Mouse (Mus musculus): ENCODE measurements around the gene Snapc2. TPM values are rescaled to one million over a fixed set of nuclear protein-coding genes. Genes with fewer than 3 reads are reported as not detected.

Snapc2 gene
- 36.5 and 40.7 TPM in 2 replicates for polyA plus RNA-seq (2012; rRNA removed; ENCODE audit: low replicate concordance)

GRCm38 (mm10) chr8:4252934-4253841 lies at the start of gene Snapc2:
Gene Snapc2 (plus strand): TSS chr8:4253080.

GRCm38 (mm10) chr8:4216791-4217621 lies 35.9 kb upstream of the Snapc2 start, which contains the start of gene Prr36:
Gene Prr36 (minus strand): TSS chr8:4217459.

DNA sequence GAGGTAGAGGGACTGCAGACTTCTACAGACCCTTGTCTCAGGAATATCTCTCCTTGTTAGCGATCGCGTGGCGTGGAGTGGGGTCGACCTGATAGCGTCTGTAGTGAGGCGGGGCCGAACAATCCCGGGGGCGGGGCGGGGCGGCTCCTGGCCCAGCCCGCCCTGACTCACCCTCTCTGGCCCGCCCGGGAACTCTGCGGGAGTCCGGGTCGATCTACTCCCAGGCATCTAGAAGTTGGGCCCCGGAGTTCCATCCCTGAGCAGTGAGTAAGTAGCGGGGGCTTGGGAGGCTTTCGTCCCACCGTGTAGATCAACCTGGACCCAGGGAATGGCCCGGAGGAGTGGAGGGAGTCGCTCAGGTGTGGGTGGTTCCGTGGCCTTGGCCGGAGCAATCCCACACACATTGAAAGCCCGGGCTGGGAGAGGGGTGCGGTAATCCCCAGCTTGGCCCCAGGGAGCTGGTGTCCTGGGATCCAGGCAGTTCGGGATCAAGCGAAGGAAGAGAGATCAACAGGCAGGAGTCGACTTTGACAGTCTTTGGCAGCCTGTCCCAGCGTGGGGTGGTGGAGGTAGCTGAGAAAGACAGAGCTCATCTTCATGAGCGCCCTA lies 26.0 kb upstream of the Snapc2 start, which contains the start of gene Lrrc8e:
Gene Lrrc8e, plus strand, starts transcription at position 89 of the 609 bp plus-strand sequence.

GRCm38 (mm10) chr8:4238434-4239192 lies 14.3 kb upstream of the Snapc2 start, which contains the start of the genes Map2k7 and Gm49320:
Gene Map2k7 (plus strand): TSS chr8:4238740.
Gene Gm49320 (plus strand): TSS chr8:4238865.

DNA sequence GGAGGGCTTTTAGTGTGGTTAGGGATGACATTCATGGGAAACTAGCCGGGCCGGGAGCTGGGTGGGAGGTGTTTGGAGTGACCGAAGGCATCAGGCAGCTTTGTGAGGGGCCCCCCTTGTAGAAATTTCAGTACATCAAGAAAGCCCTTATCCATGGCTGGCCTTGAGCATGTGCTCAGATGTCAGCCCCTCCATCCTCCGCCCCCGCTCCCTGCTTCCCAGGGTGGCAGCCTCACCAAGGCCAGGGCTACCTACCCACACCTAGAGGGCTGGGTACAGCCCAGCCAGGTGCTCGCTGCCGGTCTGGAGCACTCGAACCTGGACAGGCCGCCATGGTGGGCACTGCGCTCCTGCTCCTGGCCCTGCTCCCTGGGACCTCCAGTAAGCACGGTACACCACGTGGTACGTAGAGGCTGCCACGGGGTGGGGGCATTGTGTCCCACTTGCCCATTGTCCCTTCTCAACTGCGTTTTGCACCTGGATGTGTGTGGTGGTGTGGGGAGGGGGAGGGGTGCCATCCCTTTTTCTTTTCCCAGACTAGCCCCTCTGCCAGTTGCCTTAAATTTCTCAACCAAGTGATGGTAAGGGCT lies 4.8 kb upstream of the Snapc2 start, which contains the start of gene Tgfbr3l:
Gene Tgfbr3l, plus strand, starts transcription at position 264 of the 590 bp plus-strand sequence.

GRCm38 (mm10) chr8:4259125-4259804 lies 6.4 kb downstream of the Snapc2 start, which contains the start of gene Ctxn1:
Gene Ctxn1 (minus strand): TSS chr8:4259274.

GRCm38 (mm10) chr8:4275275-4276110 lies 22.6 kb downstream of the Snapc2 start, which contains the start of gene Timm44:
Gene Timm44 (minus strand): TSS chr8:4275913.

Other genes starting within 250 kb of the Snapc2 start
- gene Cd209f, start 147.2 kb upstream of the Snapc2 start, polyA plus RNA-seq (2012; rRNA removed; ENCODE audit: low replicate concordance) = 66.9 and 109 TPM in 2 replicates
- gene Cd209g, start 119.0 kb upstream of the Snapc2 start, polyA plus RNA-seq (2012; rRNA removed; ENCODE audit: low replicate concordance) = 86.2 and 103 TPM in 2 replicates
- gene Evi5l, start 86.5 kb upstream of the Snapc2 start, polyA plus RNA-seq (2012; rRNA removed; ENCODE audit: low replicate concordance) = 24.4 and 36.5 TPM in 2 replicates
- 0.52 and 1.1 TPM in 2 replicates for gene Prr36, start 35.6 kb upstream of the Snapc2 start, polyA plus RNA-seq (2012; rRNA removed; ENCODE audit: low replicate concordance)
- 1.6 TPM in 2 replicates for gene Lrrc8e, start 26.3 kb upstream of the Snapc2 start, polyA plus RNA-seq (2012; rRNA removed; ENCODE audit: low replicate concordance)
- 40.9 and 50.7 TPM in 2 replicates for gene Map2k7, start 14.3 kb upstream of the Snapc2 start, polyA plus RNA-seq (2012; rRNA removed; ENCODE audit: low replicate concordance)
- 4.8 and 6.2 TPM in 2 replicates for gene Gm49320, start 14.2 kb upstream of the Snapc2 start, polyA plus RNA-seq (2012; rRNA removed; ENCODE audit: low replicate concordance)
- gene Tgfbr3l, start 4.9 kb upstream of the Snapc2 start, polyA plus RNA-seq (2012; rRNA removed; ENCODE audit: low replicate concordance) = 45.2 and 99.3 TPM in 2 replicates
- 11.0 and 12.4 TPM in 2 replicates for gene Ctxn1, start 6.2 kb downstream of the Snapc2 start, polyA plus RNA-seq (2012; rRNA removed; ENCODE audit: low replicate concordance)
- 57.5 and 88.0 TPM in 2 replicates for gene Timm44, start 22.8 kb downstream of the Snapc2 start, polyA plus RNA-seq (2012; rRNA removed; ENCODE audit: low replicate concordance)
- gene Ccl25, start 72.1 kb downstream of the Snapc2 start, polyA plus RNA-seq (2012; rRNA removed; ENCODE audit: low replicate concordance) = 2.4 and 5.1 TPM in 2 replicates
- gene Elavl1, start 72.3 kb downstream of the Snapc2 start, polyA plus RNA-seq (2012; rRNA removed; ENCODE audit: low replicate concordance) = 30.0 and 36.5 TPM in 2 replicates
- 30.8 and 65.2 TPM in 2 replicates for gene Cers4, start 239.9 kb downstream of the Snapc2 start, polyA plus RNA-seq (2012; rRNA removed; ENCODE audit: low replicate concordance)